Mouse (Mus musculus): ENCODE measurements around the gene Hoxd11.

The Hoxd11 gene

GRCm38 (mm10) chr2:74678891-74679595 is at the start of gene Hoxd11:
TSS of gene Hoxd11 (plus strand) at chr2:74679557.
- DNase-seq (ENCODE audit: low spot score): no peak

GRCm38 (mm10) chr2:74635412-74635811 is 43.9 kb upstream of the Hoxd11 start:
- DNase-seq (ENCODE audit: low spot score): no peak

GRCm38 (mm10) chr2:74642431-74642830 is 36.9 kb upstream of the Hoxd11 start:
- DNase-seq (ENCODE audit: low spot score): no peak

GRCm38 (mm10) chr2:74645631-74646030 is 33.7 kb upstream of the Hoxd11 start:
- DNase-seq (ENCODE audit: low spot score): no peak

- DNase-seq (ENCODE audit: low spot score): no peak
These were observed 32.1 kb upstream of the Hoxd11 start for GRCm38 (mm10) chr2:74647082-74647864.

GRCm38 (mm10) chr2:74652996-74653340 is 26.4 kb upstream of the Hoxd11 start:
- DNase-seq (ENCODE audit: low spot score): peak; percentile 40

GRCm38 (mm10) chr2:74653781-74654535 is 25.4 kb upstream of the Hoxd11 start:
- DNase-seq (ENCODE audit: low spot score): peak; percentile 45

- peak; percentile 15 for DNase-seq (ENCODE audit: low spot score)
These were observed 24.5 kb upstream of the Hoxd11 start for GRCm38 (mm10) chr2:74654743-74655419.

- peak; percentile 60 for DNase-seq (ENCODE audit: low spot score)
These were observed 24.0 kb upstream of the Hoxd11 start for GRCm38 (mm10) chr2:74655420-74655781.

- DNase-seq (ENCODE audit: low spot score): peak; percentile 66
These were observed 23.3 kb upstream of the Hoxd11 start for GRCm38 (mm10) chr2:74655821-74656631.

GRCm38 (mm10) chr2:74656632-74657021 is 22.7 kb upstream of the Hoxd11 start:
- DNase-seq (ENCODE audit: low spot score): no peak

- DNase-seq (ENCODE audit: low spot score): peak; percentile 56
These were observed 21.9 kb upstream of the Hoxd11 start for GRCm38 (mm10) chr2:74657251-74658023.

- peak; percentile 42 for DNase-seq (ENCODE audit: low spot score)
These were observed 21.2 kb upstream of the Hoxd11 start for GRCm38 (mm10) chr2:74658024-74658666.

- peak; percentile 45 for DNase-seq (ENCODE audit: low spot score)
These were observed 20.5 kb upstream of the Hoxd11 start for GRCm38 (mm10) chr2:74658667-74659371.

- DNase-seq (ENCODE audit: low spot score): peak; percentile 33
These were observed 19.8 kb upstream of the Hoxd11 start, which contains the start of gene Evx2 for GRCm38 (mm10) chr2:74659507-74660005. TSS of gene Evx2 (minus strand) at chr2:74659557.

- DNase-seq (ENCODE audit: low spot score): peak; percentile 31
These were observed 18.7 kb upstream of the Hoxd11 start for GRCm38 (mm10) chr2:74660421-74661375.

GRCm38 (mm10) chr2:74661685-74662084 is 17.7 kb upstream of the Hoxd11 start:
- DNase-seq (ENCODE audit: low spot score): peak; percentile 87

All from retina, embryonic 14.5 days (tissue).